Mouse (Mus musculus): ENCODE results near the gene Clcn2. TPM values are rescaled to one million over a fixed set of nuclear protein-coding genes. Genes with fewer than 3 reads are reported as not detected.
A peak's percentile ranks its signal among the peaks of the same experiment; 100 is the strongest.

The Clcn2 gene
- polyA plus RNA-seq, 1 experiment from 2014 or later: 18.9 TPM

- no peak for ATAC-seq (ENCODE audit: insufficient number of reproducible peaks, insufficient read depth, low FRiP score, low TSS enrichment, low read depth)
- Histone ChIP-seq H3K4me1 (peaks cover 24% of the 10 kb centered on the region), H3K4me3 (peak within 1 kb of the TSS; percentile 68), H3K27me3 (peaks cover 39% of the 10 kb centered on the region), H3K36me3 (no peaks in the 10 kb centered on the region), H3K4me2 (peak within 1 kb of the TSS; percentile 98), H3K27ac (no peak within 1 kb of the TSS), H3K9ac (peak within 1 kb of the TSS; percentile 88), H3K9me3 (no peaks in the 10 kb centered on the region)
- 3% methylated on average over 45 of the region's 45 CpGs for WGBS
Observed at GRCm38 (mm10) chr16:20733731-20734730, 16.5 kb upstream of the Clcn2 start, which contains the start of gene Thpo. Gene Thpo, minus strand, starts transcription at chr16:20734511.

DNA sequence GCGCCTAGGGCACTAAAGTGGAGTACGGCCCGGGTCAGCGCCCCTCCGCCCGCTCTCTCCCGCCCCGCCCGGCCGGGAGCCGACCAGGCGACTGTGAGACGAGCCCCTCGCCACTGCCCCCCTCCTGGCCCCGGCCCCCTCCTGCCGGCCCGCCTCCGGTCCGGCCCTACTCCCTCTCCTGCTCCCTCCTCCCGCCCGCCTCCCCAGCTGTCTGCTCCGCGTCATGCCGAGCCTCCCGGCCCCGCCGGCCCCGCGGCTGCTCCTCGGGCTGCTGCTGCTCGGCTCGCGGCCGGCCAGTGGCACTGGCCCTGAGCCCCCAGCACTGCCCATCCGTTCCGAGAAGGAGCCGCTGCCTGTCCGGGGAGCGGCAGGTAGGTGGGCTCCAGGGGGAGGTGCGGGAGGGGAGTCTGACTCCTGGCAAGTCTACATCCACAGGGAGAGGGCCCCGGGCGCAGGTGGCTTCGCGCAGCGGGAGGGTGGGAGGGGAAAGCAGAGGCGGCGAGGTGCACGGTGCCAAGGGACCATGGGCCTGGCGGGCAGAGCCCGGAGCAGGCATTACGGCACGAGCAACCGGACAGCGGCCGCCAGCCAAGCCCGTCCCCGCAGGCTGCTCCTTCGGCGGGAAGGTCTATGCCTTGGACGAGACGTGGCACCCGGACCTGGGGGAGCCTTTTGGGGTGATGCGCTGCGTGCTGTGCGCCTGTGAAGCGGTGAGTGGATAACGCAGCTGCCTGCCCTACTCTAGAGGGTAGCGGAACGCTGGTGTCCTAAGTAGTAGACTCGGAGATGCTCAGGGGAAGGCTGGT lies 15.6 kb upstream of the Clcn2 start, which contains the start of gene Chrd:
Gene Chrd (plus strand): TSS at position 203 of the 806 bp plus-strand sequence.
- WGBS: 1% methylated on average over 64 of the region's 70 CpGs
- H3K9ac ChIP-seq: peak within 1 kb of the TSS; percentile 88
- peak; percentile 77 for ATAC-seq (ENCODE audit: insufficient number of reproducible peaks, insufficient read depth, low FRiP score, low TSS enrichment, low read depth)
- H3K9me3 ChIP-seq: no peaks in the 10 kb centered on the region
- peaks cover 39% of the 10 kb centered on the region for H3K27me3 ChIP-seq
- peak within 1 kb of the TSS; percentile 68 for H3K4me3 ChIP-seq
- H3K4me2 ChIP-seq: peak within 1 kb of the TSS; percentile 98
- H3K4me1 ChIP-seq: peaks cover 24% of the 10 kb centered on the region
- H3K27ac ChIP-seq: peak within 1 kb of the TSS; percentile 84
- no peaks in the 10 kb centered on the region for H3K36me3 ChIP-seq

- Histone ChIP-seq H3K9ac (peak overlapping the region; percentile 88), H3K27me3 (peaks cover 38% of the 10 kb centered on the region), H3K27ac (peak overlapping the region; percentile 84), H3K9me3 (no peaks in the 10 kb centered on the region), H3K36me3 (no peaks in the 10 kb centered on the region), H3K4me3 (peak overlapping the region; percentile 68), H3K4me1 (peaks cover 24% of the 10 kb centered on the region), H3K4me2 (peak overlapping the region; percentile 98)
- WGBS: under 1% methylated on average over 29 of the region's 30 CpGs
- ATAC-seq (ENCODE audit: insufficient number of reproducible peaks, insufficient read depth, low FRiP score, low TSS enrichment, low read depth): peak; percentile 33; the same call in 1 of the 2 replicates
Observed at GRCm38 (mm10) chr16:20732251-20732924, 14.8 kb upstream of the Clcn2 start.

- Histone ChIP-seq H3K27me3 (peaks cover 32% of the 10 kb centered on the region), H3K36me3 (no peaks in the 10 kb centered on the region), H3K9me3 (no peaks in the 10 kb centered on the region), H3K4me1 (peaks cover 24% of the 10 kb centered on the region), H3K4me2 (peak overlapping the region; percentile 98; the same call in 1 of the 2 replicates), H3K9ac (no peak overlapping the region), H3K27ac (peak overlapping the region; percentile 84; the same call in 1 of the 2 replicates), H3K4me3 (no peak overlapping the region)
- WGBS: 61% methylated on average over 5 of the region's 5 CpGs
- no peak for ATAC-seq (ENCODE audit: insufficient number of reproducible peaks, insufficient read depth, low FRiP score, low TSS enrichment, low read depth)
Observed at GRCm38 (mm10) chr16:20731688-20732087, 14.1 kb upstream of the Clcn2 start.

GRCm38 (mm10) chr16:20730293-20730711 lies 12.8 kb upstream of the Clcn2 start:
- Histone ChIP-seq H3K4me1 (peaks cover 24% of the 10 kb centered on the region), H3K4me3 (no peak overlapping the region), H3K27ac (no peak overlapping the region), H3K36me3 (no peaks in the 10 kb centered on the region), H3K27me3 (peaks cover 21% of the 10 kb centered on the region), H3K4me2 (no peak overlapping the region), H3K9ac (no peak overlapping the region), H3K9me3 (no peaks in the 10 kb centered on the region)
- 37% methylated on average over 5 of the region's 5 CpGs for WGBS
- no peak for ATAC-seq (ENCODE audit: insufficient number of reproducible peaks, insufficient read depth, low FRiP score, low TSS enrichment, low read depth)

- 66% methylated on average over 1 of the region's 1 CpGs for WGBS
- no peaks in the 10 kb centered on the region for H3K27me3 ChIP-seq
- no peak overlapping the region for H3K4me3 ChIP-seq
- ATAC-seq (ENCODE audit: insufficient number of reproducible peaks, insufficient read depth, low FRiP score, low TSS enrichment, low read depth): no peak
- H3K36me3 ChIP-seq: peaks cover 12% of the 10 kb centered on the region
- no peaks in the 10 kb centered on the region for H3K4me1 ChIP-seq
- H3K9ac ChIP-seq: no peak overlapping the region
- H3K27ac ChIP-seq: no peak overlapping the region
- no peak overlapping the region for H3K4me2 ChIP-seq
- H3K9me3 ChIP-seq: no peaks in the 10 kb centered on the region
Observed at GRCm38 (mm10) chr16:20726384-20726783, 8.8 kb upstream of the Clcn2 start.

GRCm38 (mm10) chr16:20725750-20726149 lies 8.2 kb upstream of the Clcn2 start:
- 74% methylated on average over 4 of the region's 4 CpGs for WGBS
- no peak overlapping the region for H3K27ac ChIP-seq

GRCm38 (mm10) chr16:20725321-20725720 lies 7.8 kb upstream of the Clcn2 start:
- no peaks in the 10 kb centered on the region for H3K9me3 ChIP-seq
- no peak overlapping the region for H3K4me2 ChIP-seq
- no peaks in the 10 kb centered on the region for H3K4me1 ChIP-seq
- H3K36me3 ChIP-seq: peaks cover 21% of the 10 kb centered on the region
- WGBS: 77% methylated on average over 7 of the region's 7 CpGs
- no peak for ATAC-seq (ENCODE audit: insufficient number of reproducible peaks, insufficient read depth, low FRiP score, low TSS enrichment, low read depth)
- no peak overlapping the region for H3K9ac ChIP-seq
- H3K4me3 ChIP-seq: no peak overlapping the region
- H3K27ac ChIP-seq: no peak overlapping the region
- H3K27me3 ChIP-seq: no peaks in the 10 kb centered on the region

More at GRCm38 (mm10) chr16:20725750-20726149, 8.2 kb upstream of the Clcn2 start:
- H3K27me3 ChIP-seq: no peaks in the 10 kb centered on the region
- H3K9me3 ChIP-seq: no peaks in the 10 kb centered on the region
- ATAC-seq (ENCODE audit: insufficient number of reproducible peaks, insufficient read depth, low FRiP score, low TSS enrichment, low read depth): no peak
- H3K4me1 ChIP-seq: no peaks in the 10 kb centered on the region
- H3K4me3 ChIP-seq: no peak overlapping the region
- no peak overlapping the region for H3K9ac ChIP-seq
- no peak overlapping the region for H3K4me2 ChIP-seq
- peaks cover 17% of the 10 kb centered on the region for H3K36me3 ChIP-seq

GRCm38 (mm10) chr16:20724338-20724748 lies 6.8 kb upstream of the Clcn2 start:
- H3K4me1 ChIP-seq: no peaks in the 10 kb centered on the region
- no peak overlapping the region for H3K4me3 ChIP-seq
- no peak overlapping the region for H3K4me2 ChIP-seq
- H3K27ac ChIP-seq: no peak overlapping the region
- no peak for ATAC-seq (ENCODE audit: insufficient number of reproducible peaks, insufficient read depth, low FRiP score, low TSS enrichment, low read depth)
- H3K27me3 ChIP-seq: no peaks in the 10 kb centered on the region
- WGBS: 39% methylated on average over 5 of the region's 5 CpGs
- H3K36me3 ChIP-seq: peaks cover 28% of the 10 kb centered on the region
- 0 out of 2 replicates have a peak overlapping the region, but pooled peaks have one; percentile 6 for H3K9ac ChIP-seq
- no peaks in the 10 kb centered on the region for H3K9me3 ChIP-seq

GRCm38 (mm10) chr16:20723247-20723646 lies 5.7 kb upstream of the Clcn2 start:
- WGBS: 26% methylated on average over 4 of the region's 4 CpGs
- no peak overlapping the region for H3K27ac ChIP-seq
- H3K4me2 ChIP-seq: no peak overlapping the region
- ATAC-seq (ENCODE audit: insufficient number of reproducible peaks, insufficient read depth, low FRiP score, low TSS enrichment, low read depth): no peak
- H3K36me3 ChIP-seq: peaks cover 28% of the 10 kb centered on the region
- no peak overlapping the region for H3K9ac ChIP-seq
- no peaks in the 10 kb centered on the region for H3K9me3 ChIP-seq
- no peaks in the 10 kb centered on the region for H3K27me3 ChIP-seq
- no peak overlapping the region for H3K4me3 ChIP-seq
- H3K4me1 ChIP-seq: peaks cover 6% of the 10 kb centered on the region

GRCm38 (mm10) chr16:20722736-20723135 lies 5.2 kb upstream of the Clcn2 start:
- 59% methylated on average over 4 of the region's 4 CpGs for WGBS
- Histone ChIP-seq H3K4me1 (peaks cover 6% of the 10 kb centered on the region), H3K27me3 (no peaks in the 10 kb centered on the region), H3K4me2 (no peak overlapping the region), H3K27ac (no peak overlapping the region), H3K36me3 (peaks cover 28% of the 10 kb centered on the region), H3K9ac (no peak overlapping the region), H3K9me3 (no peaks in the 10 kb centered on the region), H3K4me3 (no peak overlapping the region)
- no peak for ATAC-seq (ENCODE audit: insufficient number of reproducible peaks, insufficient read depth, low FRiP score, low TSS enrichment, low read depth)
